Mouse (Mus musculus): ENCODE data around the gene Gdpd1. TPM values are rescaled to one million over a fixed set of nuclear protein-coding genes. Genes with fewer than 3 reads are reported as not detected.

Gene Gdpd1
- polyA plus RNA-seq, 1 experiment from 2014 or later: 70.5 TPM

DNA sequence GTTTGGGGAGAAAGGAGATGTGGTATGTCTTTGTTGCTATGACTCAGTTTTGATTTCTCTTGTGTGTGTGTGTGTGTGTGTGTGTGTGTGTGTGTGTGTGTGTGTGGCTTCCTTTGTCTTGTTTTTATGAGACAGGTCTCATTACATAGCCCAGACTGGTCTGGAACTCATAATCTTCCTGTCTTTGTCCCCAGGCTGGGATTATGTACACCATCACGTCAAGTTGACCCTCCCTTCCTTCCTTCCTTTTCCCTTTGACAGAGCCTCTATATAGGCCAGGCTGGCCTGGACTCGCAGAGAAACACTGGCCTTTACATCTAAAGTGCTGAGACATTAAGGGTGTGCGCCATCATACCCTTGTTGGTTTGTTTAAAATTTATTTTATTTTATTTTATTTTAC is 58.2 kb downstream of the Gdpd1 start:
- no peak overlapping the region for H3K27ac ChIP-seq
- H3K79me2 ChIP-seq (ENCODE audit: inconsistent target): no peaks in the 10 kb centered on the region
- H3K36me3 ChIP-seq (ENCODE audit: inconsistent target): no peaks in the 10 kb centered on the region
- H3K4me3 ChIP-seq (ENCODE audit: inconsistent target): no peak overlapping the region
- WGBS (ENCODE audit: missing documents): 65% methylated on average over 3 of the region's 3 CpGs

DNA sequence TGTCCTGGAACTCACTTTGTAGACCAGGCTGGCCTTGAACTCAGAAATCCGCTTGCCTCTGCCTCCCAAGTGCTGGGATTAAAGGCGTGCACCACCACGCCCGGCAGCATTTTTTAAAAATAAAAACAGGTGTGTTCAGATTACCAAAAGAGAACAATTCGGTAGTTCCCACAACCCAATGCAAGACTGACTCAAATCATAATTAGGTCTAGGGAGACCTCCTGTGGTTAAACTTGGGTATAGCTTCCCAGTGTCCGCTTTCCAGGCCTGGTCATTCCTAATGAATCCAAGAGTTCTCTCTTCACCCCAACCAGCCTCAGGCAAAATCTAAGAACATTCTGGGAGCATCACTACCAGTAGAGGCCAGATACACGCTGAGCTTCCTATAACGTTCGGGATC is 63.4 kb downstream of the Gdpd1 start:
- Histone ChIP-seq H3K79me2 (ENCODE audit: inconsistent target) (no peaks in the 10 kb centered on the region), H3K36me3 (ENCODE audit: inconsistent target) (no peaks in the 10 kb centered on the region), H3K27ac (no peak overlapping the region), H3K4me3 (ENCODE audit: inconsistent target) (no peak overlapping the region)
- 25% methylated on average over 9 of the region's 9 CpGs for WGBS (ENCODE audit: missing documents)

DNA sequence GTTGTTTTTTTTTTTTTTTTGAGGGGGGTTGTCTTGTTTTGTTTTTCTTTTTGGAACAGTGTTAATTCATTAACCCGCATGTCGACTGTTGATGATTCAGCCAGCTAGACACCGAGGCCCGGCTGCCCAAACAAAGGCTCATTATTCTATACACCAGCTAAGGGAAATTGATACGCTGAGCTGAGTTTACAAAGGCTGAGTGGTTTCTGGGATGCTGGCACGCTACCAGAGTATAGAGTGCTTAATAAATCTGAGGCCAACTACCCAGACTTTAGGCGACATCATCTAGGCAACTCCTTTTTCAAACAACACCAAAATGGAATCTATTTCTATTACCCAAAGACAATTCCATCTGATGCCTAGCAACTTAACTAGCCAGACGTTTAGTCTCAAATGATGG is 66.5 kb downstream of the Gdpd1 start:
- no peak overlapping the region for H3K27ac ChIP-seq
- no peaks in the 10 kb centered on the region for H3K36me3 ChIP-seq (ENCODE audit: inconsistent target)
- H3K4me3 ChIP-seq (ENCODE audit: inconsistent target): no peak overlapping the region
- no peaks in the 10 kb centered on the region for H3K79me2 ChIP-seq (ENCODE audit: inconsistent target)
- WGBS (ENCODE audit: missing documents): 95% methylated on average over 4 of the region's 8 CpGs

- no peak overlapping the region for H3K4me3 ChIP-seq (ENCODE audit: inconsistent target)
- 63% methylated on average over 12 of the region's 12 CpGs for WGBS (ENCODE audit: missing documents)
- H3K27ac ChIP-seq: no peak overlapping the region
- H3K79me2 ChIP-seq (ENCODE audit: inconsistent target): no peaks in the 10 kb centered on the region
- H3K36me3 ChIP-seq (ENCODE audit: inconsistent target): no peaks in the 10 kb centered on the region
These were observed 68.7 kb downstream of the Gdpd1 start for GRCm38 (mm10) chr11:87004960-87005755.

- no peaks in the 10 kb centered on the region for H3K79me2 ChIP-seq (ENCODE audit: inconsistent target)
- H3K36me3 ChIP-seq (ENCODE audit: inconsistent target): no peaks in the 10 kb centered on the region
- 75% methylated on average over 10 of the region's 10 CpGs for WGBS (ENCODE audit: missing documents)
- H3K4me3 ChIP-seq (ENCODE audit: inconsistent target): no peak overlapping the region
- H3K27ac ChIP-seq: no peak overlapping the region
These were observed 71.6 kb downstream of the Gdpd1 start for GRCm38 (mm10) chr11:87002078-87002829.

- H3K27ac ChIP-seq: no peak overlapping the region
- H3K36me3 ChIP-seq (ENCODE audit: inconsistent target): no peaks in the 10 kb centered on the region
- no peaks in the 10 kb centered on the region for H3K79me2 ChIP-seq (ENCODE audit: inconsistent target)
- no peak overlapping the region for H3K4me3 ChIP-seq (ENCODE audit: inconsistent target)
- 67% methylated on average over 7 of the region's 8 CpGs for WGBS (ENCODE audit: missing documents)
These were observed 72.6 kb downstream of the Gdpd1 start for GRCm38 (mm10) chr11:87001217-87001616.

GRCm38 (mm10) chr11:86996266-86996665 is 77.6 kb downstream of the Gdpd1 start:
- H3K27ac ChIP-seq: peak overlapping the region; percentile 19
- H3K4me3 ChIP-seq (ENCODE audit: inconsistent target): no peak overlapping the region
- H3K79me2 ChIP-seq (ENCODE audit: inconsistent target): no peaks in the 10 kb centered on the region; the same call in 1 of the 2 replicates
- 39% methylated on average over 2 of the region's 2 CpGs for WGBS (ENCODE audit: missing documents)
- H3K36me3 ChIP-seq (ENCODE audit: inconsistent target): no peaks in the 10 kb centered on the region

- 37% methylated on average over 6 of the region's 6 CpGs for WGBS (ENCODE audit: missing documents)
- Histone ChIP-seq H3K4me3 (ENCODE audit: inconsistent target) (no peak overlapping the region), H3K27ac (peak overlapping the region; percentile 19), H3K36me3 (ENCODE audit: inconsistent target) (no peaks in the 10 kb centered on the region), H3K79me2 (ENCODE audit: inconsistent target) (peaks cover 2% of the 10 kb centered on the region; the same call in 1 of the 2 replicates)
These were observed 78.1 kb downstream of the Gdpd1 start for GRCm38 (mm10) chr11:86995625-86996221.

GRCm38 (mm10) chr11:86994791-86995624 is 78.9 kb downstream of the Gdpd1 start:
- WGBS (ENCODE audit: missing documents): 61% methylated on average over 10 of the region's 10 CpGs
- Histone ChIP-seq H3K27ac (peak overlapping the region; percentile 15; the same call in 1 of the 2 replicates), H3K79me2 (ENCODE audit: inconsistent target) (peaks cover 9% of the 10 kb centered on the region; the same call in 1 of the 2 replicates), H3K36me3 (ENCODE audit: inconsistent target) (no peaks in the 10 kb centered on the region), H3K4me3 (ENCODE audit: inconsistent target) (no peak overlapping the region)

- no peaks in the 10 kb centered on the region for H3K36me3 ChIP-seq (ENCODE audit: inconsistent target)
- 32% methylated on average over 5 of the region's 6 CpGs for WGBS (ENCODE audit: missing documents)
- no peak overlapping the region for H3K27ac ChIP-seq
- H3K4me3 ChIP-seq (ENCODE audit: inconsistent target): no peak overlapping the region
- H3K79me2 ChIP-seq (ENCODE audit: inconsistent target): peaks cover 16% of the 10 kb centered on the region; the same call in 1 of the 2 replicates
These were observed 79.5 kb downstream of the Gdpd1 start for GRCm38 (mm10) chr11:86994330-86994729.

- H3K27ac ChIP-seq: no peak within 1 kb of the TSS
- no peaks in the 10 kb centered on the region for H3K36me3 ChIP-seq (ENCODE audit: inconsistent target)
- H3K4me3 ChIP-seq (ENCODE audit: inconsistent target): peak within 1 kb of the TSS; percentile 43
- peaks cover 19% of the 10 kb centered on the region; the same call in 1 of the 2 replicates for H3K79me2 ChIP-seq (ENCODE audit: inconsistent target)
- under 1% methylated on average over 95 of the region's 96 CpGs for WGBS (ENCODE audit: missing documents)
These were observed 80.5 kb downstream of the Gdpd1 start, which contains the start of gene Ypel2 for GRCm38 (mm10) chr11:86993041-86994037. Gene Ypel2, minus strand, starts transcription at chr11:86993707.

DNA sequence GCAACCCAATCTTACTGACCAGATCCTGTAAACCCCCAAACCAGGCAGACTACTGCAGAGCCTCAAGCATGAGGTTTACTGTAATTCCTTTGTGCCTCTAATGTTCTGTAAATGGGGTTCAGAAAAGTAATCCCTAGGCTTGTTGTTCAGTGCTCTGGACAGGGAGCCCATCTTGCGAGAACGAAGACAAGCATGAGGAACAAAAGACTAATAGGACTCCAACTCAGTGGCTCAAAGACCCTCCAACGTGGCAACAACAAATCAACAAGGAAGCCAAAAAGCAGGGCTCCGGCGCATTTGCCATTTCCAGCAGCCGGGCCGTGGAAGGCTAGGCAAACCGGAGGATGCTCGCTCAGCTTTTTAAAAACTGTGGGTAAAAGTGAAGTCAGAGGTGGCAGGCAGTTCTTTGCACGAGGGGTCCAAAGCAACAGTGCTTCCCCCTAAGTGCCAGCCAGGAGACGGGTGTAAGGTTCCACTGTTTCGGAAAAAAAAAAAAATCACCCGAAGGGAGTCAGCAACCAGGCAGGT is 81.3 kb downstream of the Gdpd1 start:
- Histone ChIP-seq H3K36me3 (ENCODE audit: inconsistent target) (no peaks in the 10 kb centered on the region), H3K27ac (no peak overlapping the region), H3K79me2 (ENCODE audit: inconsistent target) (peaks cover 19% of the 10 kb centered on the region; the same call in 1 of the 2 replicates), H3K4me3 (ENCODE audit: inconsistent target) (peak overlapping the region; percentile 43)
- WGBS (ENCODE audit: missing documents): 7% methylated on average over 13 of the region's 13 CpGs

- peaks cover 19% of the 10 kb centered on the region; the same call in 1 of the 2 replicates for H3K79me2 ChIP-seq (ENCODE audit: inconsistent target)
- WGBS (ENCODE audit: missing documents): 80% methylated on average over 3 of the region's 4 CpGs
- H3K36me3 ChIP-seq (ENCODE audit: inconsistent target): no peaks in the 10 kb centered on the region
- H3K27ac ChIP-seq: no peak overlapping the region
- no peak overlapping the region for H3K4me3 ChIP-seq (ENCODE audit: inconsistent target)
These were observed 82.6 kb downstream of the Gdpd1 start for GRCm38 (mm10) chr11:86991241-86991640.
